Mouse (Mus musculus) small intestine, adult 2 months (tissue): ENCODE data around the gene Asb3.
"Not testable (repeated sequence)": the region's sequence is repeated elsewhere in the genome, so short reads cannot be mapped to it uniquely, and the experiment has no call there.

ENCODE experiments used
- CTCF ChIP-seq: fragments of 200-500 bp; IDR thresholded peaks from 2 replicates; pipeline ENCODE4 v1.5.1; 2012; ENCODE audit warnings: low read depth, mild to moderate bottlenecking, control low read depth, inconsistent platforms, low read length, moderate library complexity, mixed read lengths; ENCODE audit not compliant: insufficient replicate concordance, insufficient read length; ENCODE audit errors: extremely low read depth
- POLR2A ChIP-seq: fragments of 200-500 bp; IDR thresholded peaks from 2 replicates; pipeline ENCODE4 v1.6.1; 2012; ENCODE audit warnings: low read depth, mild to moderate bottlenecking, control low read depth, inconsistent platforms, low read length, moderate library complexity

DNA sequence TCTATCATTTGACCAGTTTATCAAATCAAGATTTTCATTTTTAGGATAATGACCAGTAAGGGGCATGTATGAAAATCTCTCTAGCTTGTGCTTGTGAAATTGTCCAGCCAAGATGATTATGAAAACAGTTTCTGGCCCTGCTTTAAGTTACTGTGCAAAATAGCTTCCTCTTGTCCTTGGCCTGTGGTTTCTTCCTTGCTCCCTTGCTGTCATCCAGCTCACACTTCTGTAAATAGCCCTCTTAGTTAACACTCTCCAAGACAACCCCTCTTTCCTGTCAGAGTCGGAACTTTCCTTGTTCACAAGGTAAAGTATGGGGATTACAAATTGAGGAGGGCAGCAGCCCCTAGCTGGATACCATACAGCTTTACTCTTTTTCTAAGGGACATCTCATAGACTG is 253.2 kb downstream of the Asb3 start:
- TF ChIP-seq CTCF, POLR2A: not testable (repeated sequence)
